Mouse (Mus musculus) urinary bladder, postnatal 25 days (tissue): ENCODE measurements around the gene Rab44.
A peak's percentile ranks its signal among the peaks of the same experiment; 100 is the strongest.

Source experiments
- DNase-seq: peaks from one replicate; pipeline ENCODE4 v3.0.0; 2022; ENCODE audit warnings: low spot score

Gene Rab44

GRCm38 (mm10) chr17:29168996-29169601 lies 55.2 kb downstream of the Rab44 start:
- DNase-seq, result no peak

GRCm38 (mm10) chr17:29170431-29171000 lies 56.6 kb downstream of the Rab44 start:
- DNase-seq, result no peak

- DNase-seq, result peak; percentile 81
Observed at GRCm38 (mm10) chr17:29171001-29171772, 57.2 kb downstream of the Rab44 start.

GRCm38 (mm10) chr17:29172062-29172461 lies 58.1 kb downstream of the Rab44 start:
- no peak for DNase-seq

GRCm38 (mm10) chr17:29173165-29173564 lies 59.2 kb downstream of the Rab44 start:
- no peak for DNase-seq

GRCm38 (mm10) chr17:29175693-29176092 lies 61.7 kb downstream of the Rab44 start:
- no peak for DNase-seq

GRCm38 (mm10) chr17:29176391-29177267 lies 62.7 kb downstream of the Rab44 start:
- peak; percentile 72 for DNase-seq

- DNase-seq, result no peak
Observed at GRCm38 (mm10) chr17:29178503-29179059, 64.6 kb downstream of the Rab44 start.

- no peak for DNase-seq
Observed at GRCm38 (mm10) chr17:29179917-29180316, 66.0 kb downstream of the Rab44 start.

- DNase-seq, result no peak
Observed at GRCm38 (mm10) chr17:29180406-29181127, 66.6 kb downstream of the Rab44 start.

- DNase-seq, result no peak
Observed at GRCm38 (mm10) chr17:29181751-29182150, 67.8 kb downstream of the Rab44 start.

GRCm38 (mm10) chr17:29183162-29183561 lies 69.2 kb downstream of the Rab44 start:
- no peak for DNase-seq

- DNase-seq, result no peak
Observed at GRCm38 (mm10) chr17:29185376-29186046, 71.6 kb downstream of the Rab44 start.

- no peak for DNase-seq
Observed at GRCm38 (mm10) chr17:29186989-29187859, 73.3 kb downstream of the Rab44 start.

- no peak for DNase-seq
Observed at GRCm38 (mm10) chr17:29188989-29189388, 75.0 kb downstream of the Rab44 start.

GRCm38 (mm10) chr17:29195579-29195978 lies 81.6 kb downstream of the Rab44 start:
- DNase-seq, result no peak
